Mouse (Mus musculus) lung, postnatal 25 days (tissue): Measurements from ENCODE around the gene Fam163a.

ENCODE experiments used
- DNase-seq: peaks from one replicate; pipeline ENCODE4 v3.0.0; 2022; ENCODE audit warnings: low spot score

Fam163a gene

DNA sequence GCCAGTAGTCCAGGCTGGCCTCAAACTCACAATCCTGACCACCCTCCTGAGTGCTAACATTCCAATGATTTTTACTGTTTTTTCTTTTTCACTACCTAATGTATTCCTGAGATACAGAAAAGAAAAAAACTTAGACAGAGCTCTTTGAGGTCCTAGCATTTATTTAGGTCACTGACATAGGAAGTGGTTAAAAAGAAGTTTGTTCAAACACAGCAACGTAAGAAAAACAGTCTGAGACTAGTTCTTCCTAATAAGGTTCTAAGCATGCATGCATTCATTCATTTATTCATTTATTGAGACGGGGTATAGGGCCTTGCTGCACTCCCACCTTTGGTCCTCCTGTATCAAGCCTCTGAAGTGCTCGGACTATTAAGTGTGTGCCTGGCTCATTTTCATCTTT, 177.0 kb downstream of the Fam163a start:
- no peak for DNase-seq
